8 mouse cellular contexts compared by ENCODE assay signal in the genomic region with DNA sequence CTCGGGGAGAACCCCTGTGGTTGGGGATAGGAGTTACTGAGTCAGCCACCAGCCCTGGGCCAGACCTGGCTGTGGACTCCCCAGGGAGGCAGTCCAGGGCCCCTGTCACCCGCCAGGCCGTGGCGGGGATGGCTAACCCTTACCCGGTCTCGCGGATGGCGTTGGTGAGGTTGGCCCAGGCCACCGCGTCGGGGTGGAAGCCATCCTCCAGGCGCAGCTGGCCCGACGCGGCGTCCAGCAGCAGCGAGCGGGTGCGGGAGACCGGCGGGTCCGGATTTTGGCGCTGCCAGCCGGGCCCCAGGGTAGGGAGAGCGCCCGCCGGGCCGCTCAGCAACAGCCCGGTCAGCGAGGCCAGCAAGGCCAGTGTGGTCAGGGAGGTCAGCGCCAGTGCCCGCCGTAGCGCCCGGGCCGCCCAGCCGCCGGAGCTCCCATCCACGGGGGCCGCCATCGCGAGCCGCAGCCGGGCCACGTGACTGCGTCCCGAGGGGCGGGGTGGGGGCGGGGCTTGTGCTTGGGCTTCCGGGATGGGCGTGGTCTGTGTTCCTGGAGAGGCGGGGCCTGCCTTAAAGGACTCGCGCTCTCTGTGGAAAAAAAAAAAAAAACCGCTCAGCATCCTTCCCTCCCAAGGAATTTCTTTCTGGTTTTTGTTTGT. TPM values are rescaled to one million over a fixed set of nuclear protein-coding genes. Genes with fewer than 3 reads are reported as not detected.
DNase-seq lines count a peak whose midpoint lies in the region; ATAC-seq and TF ChIP-seq lines count a peak whose summit lies in the region.

A gene (minus strand): TSS at position 482 of the 652 bp plus-strand sequence.

- H3K36me3 ChIP-seq in forebrain, embryonic 13.5 days (ENCODE audit: poor library complexity, severe bottlenecking), result peaks cover 6% of the 10 kb centered on the region
- H3K36me3 ChIP-seq in neural tube, embryonic 15.5 days, result peaks cover 4% of the 10 kb centered on the region; the same call in 1 of the 2 replicates

- TF ChIP-seq CTCF in lung, adult 2 months (IDR thresholded peaks at IDR 0.05; ENCODE audit: insufficient read depth, low read length), result no peak

- H3K9ac ChIP-seq in forebrain, embryonic 13.5 days, result peak within 1 kb of the TSS; percentile 81
- peak within 1 kb of the TSS; percentile 78 for H3K9ac ChIP-seq in neural tube, embryonic 15.5 days (replicated peaks)

- peaks cover 16% of the 10 kb centered on the region for H3K4me1 ChIP-seq in forebrain, embryonic 13.5 days
- H3K4me1 ChIP-seq in lung, adult 2 months (ENCODE audit: control insufficient read depth, insufficient read depth, low read length), result peaks cover 12% of the 10 kb centered on the region
- peaks cover 32% of the 10 kb centered on the region for H3K4me1 ChIP-seq in neural tube, embryonic 15.5 days

- ATAC-seq in forebrain, embryonic 13.5 days, result peak; percentile 82
- ATAC-seq in neural tube, embryonic 15.5 days (ENCODE audit: low FRiP score), result peak; percentile 79

- 0% methylated on average over 41 of the region's 55 CpGs for WGBS in forebrain, embryonic 13.5 days
- 1% methylated on average over 54 of the region's 55 CpGs for WGBS in large intestine, adult 2 months
- 1% methylated on average over 54 of the region's 55 CpGs for WGBS in lung, adult 2 months
- 0% methylated on average over 51 of the region's 55 CpGs for WGBS in neural tube, embryonic 15.5 days

- H3K4me3 ChIP-seq in forebrain, embryonic 13.5 days, result peak within 1 kb of the TSS; percentile 63
- H3K4me3 ChIP-seq in lung, adult 2 months (replicated peaks; ENCODE audit: extremely low read depth, low read depth, low read length), result peak within 1 kb of the TSS; percentile 84
- peak within 1 kb of the TSS; percentile 68 for H3K4me3 ChIP-seq in neural tube, embryonic 15.5 days (replicated peaks)

- H3K9me3 ChIP-seq in forebrain, embryonic 13.5 days (replicated peaks), result no peaks in the 10 kb centered on the region
- H3K9me3 ChIP-seq in neural tube, embryonic 15.5 days (replicated peaks), result no peaks in the 10 kb centered on the region

- peak within 1 kb of the TSS; percentile 82 for H3K4me2 ChIP-seq in forebrain, embryonic 13.5 days
- H3K4me2 ChIP-seq in neural tube, embryonic 15.5 days, result peak within 1 kb of the TSS; percentile 83

- H3K27me3 ChIP-seq in forebrain, embryonic 13.5 days, result no peaks in the 10 kb centered on the region
- H3K27me3 ChIP-seq in neural tube, embryonic 15.5 days (replicated peaks), result no peaks in the 10 kb centered on the region

- peak; percentile 83 for DNase-seq in ES-CJ7 (ENCODE audit: low read depth, low spot score)
- DNase-seq in c-Kit-positive CD71-positive TER-119-positive erythroid progenitor cells, embryonic 14.5 days (ENCODE audit: low spot score), result peak; percentile 86
- DNase-seq in heart, postnatal 14 days, result peak; percentile 86 to 87
- DNase-seq in large intestine, adult 2 months (ENCODE audit: low read depth, low spot score), result no peak
- peak; percentile 77 for DNase-seq in lung, adult 2 months
- peak; percentile 94 for DNase-seq in testis, postnatal 10 days (ENCODE audit: low spot score)

- H3K27ac ChIP-seq in forebrain, embryonic 13.5 days, result no peak within 1 kb of the TSS
- peak within 1 kb of the TSS; percentile 10; the same call in 1 of the 2 replicates for H3K27ac ChIP-seq in neural tube, embryonic 15.5 days (replicated peaks)

- intact Hi-C loops in heart, postnatal 14 days (cut with DNase I), result loop anchor here (10.0 kb wide), 2 partner anchors 172 to 242 kb away; a partner anchor contains a TSS

- TF ChIP-seq POLR2A in lung, adult 2 months (IDR thresholded peaks at IDR 0.05; ENCODE audit: borderline replicate concordance, extremely low read depth, low read depth, low read length), result peak; percentile 52; the same call in 1 of the 2 replicates

RNA-seq across cellular contexts. Expression of the gene that starts here (rescaled TPM):
- polyA plus RNA-seq in forebrain, embryonic 13.5 days (2015; fragmentation: Nextera tagmentation; extraction: Ambion mirVana), result 22.8 and 22.9 TPM in 2 replicates
- total RNA-seq in heart, postnatal 14 days (2021), result 10 to 100 TPM; 37.5 to 42.2 TPM
- 13.9 and 14.6 TPM in 2 replicates for polyA plus RNA-seq in large intestine, adult 2 months (2012; rRNA removed)
- polyA plus RNA-seq in lung, adult 2 months (2012; rRNA removed), result 40.0 and 42.7 TPM in 2 replicates
- polyA plus RNA-seq in neural tube, embryonic 15.5 days (2015; fragmentation: Nextera tagmentation; extraction: Ambion mirVana), result 41.8 and 41.9 TPM in 2 replicates
